Mouse (Mus musculus) ES-Bruce4 (cell line): ENCODE data around the gene Agpat3. TPM values are rescaled to one million over a fixed set of nuclear protein-coding genes. Genes with fewer than 3 reads are reported as not detected.

Experiments
- H3K27ac ChIP-seq: 2 replicates; pipeline ENCODE4 v1.5.1; 2012; ENCODE audit warnings: low read length, inconsistent platforms; ENCODE audit not compliant: insufficient read depth
- H3K27me3 ChIP-seq: 2 replicates; pipeline ENCODE4 v1.6.1; 2012; ENCODE audit warnings: mild to moderate bottlenecking, low read length, inconsistent platforms; ENCODE audit not compliant: control insufficient read depth, poor library complexity, insufficient read depth, severe bottlenecking
- H3K36me3 ChIP-seq: 2 replicates; pipeline ENCODE4 v1.6.1; 2012; ENCODE audit warnings: inconsistent platforms, mild to moderate bottlenecking, low read length, moderate library complexity; ENCODE audit not compliant: control insufficient read depth, poor library complexity, insufficient read depth, severe bottlenecking
- H3K4me1 ChIP-seq: one replicate; pipeline ENCODE4 v1.8.1; 2011; ENCODE audit warnings: low read length; ENCODE audit not compliant: control insufficient read depth, insufficient read depth
- H3K4me3 ChIP-seq: 2 replicates; pipeline ENCODE4 v1.5.1; 2011; ENCODE audit warnings: low read depth, mild to moderate bottlenecking, low read length
- H3K9ac ChIP-seq: 2 replicates; pipeline ENCODE4 v1.6.1; 2012; ENCODE audit warnings: low read depth, mild to moderate bottlenecking, inconsistent platforms; ENCODE audit not compliant: poor library complexity, severe bottlenecking
- H3K9me3 ChIP-seq: replicated peaks from 2 replicates; pipeline ENCODE4 v1.6.1; 2012; ENCODE audit warnings: mild to moderate bottlenecking, low read length, inconsistent platforms; ENCODE audit not compliant: control insufficient read depth, poor library complexity, insufficient read depth, severe bottlenecking
- CTCF ChIP-seq: IDR thresholded peaks from one replicate; pipeline ENCODE4 v1.8.1; 2011; ENCODE audit warnings: low read depth, low read length
- EP300 ChIP-seq: IDR thresholded peaks from 2 replicates; pipeline ENCODE4 v1.6.1; 2011; ENCODE audit warnings: low read depth, low read length; ENCODE audit not compliant: insufficient read depth
- POLR2A ChIP-seq: IDR thresholded peaks from one replicate; pipeline ENCODE4 v1.8.1; 2011; ENCODE audit warnings: low read length; ENCODE audit not compliant: insufficient read depth
- polyA plus RNA-seq: library from polyadenylated mRNA; stranded (reverse); fragments of >200 nt; gene quantifications from 2 replicates; pipeline ENCODE4 v1.2.4, GENCODE M21; 2011; ENCODE audit warnings: low read depth; ENCODE audit not compliant: missing spikeins, insufficient read depth, insufficient read length

The Agpat3 gene
- polyA plus RNA-seq, 1 experiment: 56.0 TPM

DNA sequence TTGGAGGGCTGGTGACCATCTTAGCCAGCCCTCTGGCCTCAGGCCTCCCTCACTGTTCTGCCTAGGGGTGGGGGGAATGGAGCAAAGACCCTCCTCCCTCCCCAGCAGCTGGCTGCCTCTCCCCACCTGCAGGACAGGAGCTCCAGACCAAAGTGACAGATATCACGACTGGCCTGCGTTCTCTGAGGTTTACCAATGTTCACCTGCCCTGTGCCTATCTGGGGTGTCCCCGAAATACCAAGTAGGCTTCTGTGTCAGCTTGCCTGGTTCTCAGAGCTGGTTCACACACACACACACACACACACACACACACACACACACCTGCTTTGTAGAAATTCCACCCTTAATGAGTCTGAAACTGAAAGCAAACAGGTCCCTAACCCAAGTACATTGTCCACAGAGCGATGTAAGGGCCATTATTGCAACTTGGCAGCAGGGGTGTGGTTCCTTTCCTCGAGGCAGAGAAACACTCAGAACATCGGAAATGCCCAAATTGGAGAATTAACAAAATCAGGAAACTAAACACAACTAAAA, 94.1 kb downstream of the Agpat3 start:
- Histone ChIP-seq H3K27ac (no peak overlapping the region), H3K27me3 (no peaks in the 10 kb centered on the region), H3K9me3 (no peaks in the 10 kb centered on the region), H3K4me1 (peaks cover 10% of the 10 kb centered on the region), H3K4me3 (no peak overlapping the region), H3K9ac (no peak overlapping the region), H3K36me3 (no peaks in the 10 kb centered on the region)
- TF ChIP-seq CTCF: no peak
- TF ChIP-seq POLR2A: no peak
- no peak for TF ChIP-seq EP300

DNA sequence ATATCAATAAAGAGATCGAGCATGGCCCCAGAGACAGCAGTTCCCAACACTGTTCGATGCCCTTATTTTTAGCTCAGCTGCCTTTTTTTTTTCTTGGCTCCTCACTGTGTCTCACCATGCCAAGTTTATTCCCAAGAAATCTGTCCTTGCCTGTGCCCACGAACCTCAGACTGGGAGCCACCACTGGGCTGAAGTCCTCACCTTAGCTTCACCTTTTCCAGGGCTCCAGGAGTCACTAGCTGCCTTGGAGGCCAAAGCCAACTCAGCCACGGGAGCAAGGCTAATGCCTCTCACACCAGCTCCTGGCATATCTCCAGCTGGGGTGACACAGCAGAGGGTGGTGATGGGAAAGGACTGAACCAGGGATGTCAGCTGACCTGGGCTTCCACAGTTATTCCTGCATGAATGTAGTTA, 96.6 kb downstream of the Agpat3 start:
- Histone ChIP-seq H3K27me3 (no peaks in the 10 kb centered on the region), H3K27ac (no peak overlapping the region), H3K9me3 (no peaks in the 10 kb centered on the region), H3K36me3 (no peaks in the 10 kb centered on the region), H3K9ac (no peak overlapping the region), H3K4me1 (peaks cover 8% of the 10 kb centered on the region), H3K4me3 (no peak overlapping the region)
- no peak for TF ChIP-seq POLR2A
- no peak for TF ChIP-seq EP300
- no peak for TF ChIP-seq CTCF

DNA sequence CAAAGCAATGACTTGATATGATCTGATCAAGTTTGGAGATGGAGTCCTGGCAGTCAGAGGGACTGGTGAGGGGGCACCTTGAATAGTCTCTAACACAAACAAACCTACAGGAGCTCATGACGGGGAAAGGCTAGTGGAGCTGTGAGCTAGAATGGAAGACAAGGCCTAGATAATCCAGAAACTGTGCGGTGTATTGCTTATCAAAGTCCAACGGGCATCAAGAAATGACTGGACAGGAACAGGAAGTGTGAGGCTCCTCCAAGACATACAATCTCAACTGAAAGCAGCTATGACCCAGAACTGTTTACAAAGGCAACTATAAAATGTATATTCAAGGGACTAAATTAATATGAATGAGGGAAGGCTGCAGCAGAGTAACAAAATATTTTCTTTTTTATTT, 105.1 kb downstream of the Agpat3 start:
- Histone ChIP-seq H3K9ac (no peak overlapping the region), H3K36me3 (no peaks in the 10 kb centered on the region), H3K4me3 (no peak overlapping the region), H3K27me3 (no peaks in the 10 kb centered on the region), H3K4me1 (no peaks in the 10 kb centered on the region), H3K9me3 (no peaks in the 10 kb centered on the region), H3K27ac (no peak overlapping the region)
- TF ChIP-seq EP300 (no peak), POLR2A (no peak), CTCF (no peak)

DNA sequence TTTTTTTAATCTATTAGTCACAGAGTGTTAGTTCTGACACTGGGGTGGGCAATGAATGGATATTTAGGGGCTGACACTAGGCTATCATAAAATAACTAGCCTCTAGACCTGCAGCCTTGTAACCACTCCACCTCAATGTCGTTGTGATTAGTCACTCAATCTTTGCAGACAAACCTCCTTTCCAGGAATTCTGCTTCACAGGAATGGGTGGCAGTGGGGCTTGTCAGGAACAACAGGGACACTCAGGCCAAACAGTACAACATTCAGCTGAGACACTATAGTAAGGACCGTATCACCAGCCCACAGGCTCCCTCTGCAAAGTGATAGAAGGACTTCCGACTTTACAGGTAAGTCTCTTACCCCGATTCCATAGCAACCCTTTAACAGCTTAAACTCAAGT, 105.6 kb downstream of the Agpat3 start:
- no peak for TF ChIP-seq POLR2A
- no peak for TF ChIP-seq CTCF
- Histone ChIP-seq H3K27me3 (no peaks in the 10 kb centered on the region), H3K9me3 (no peaks in the 10 kb centered on the region), H3K9ac (no peak overlapping the region), H3K4me3 (no peak overlapping the region), H3K36me3 (no peaks in the 10 kb centered on the region), H3K4me1 (no peaks in the 10 kb centered on the region), H3K27ac (no peak overlapping the region)

DNA sequence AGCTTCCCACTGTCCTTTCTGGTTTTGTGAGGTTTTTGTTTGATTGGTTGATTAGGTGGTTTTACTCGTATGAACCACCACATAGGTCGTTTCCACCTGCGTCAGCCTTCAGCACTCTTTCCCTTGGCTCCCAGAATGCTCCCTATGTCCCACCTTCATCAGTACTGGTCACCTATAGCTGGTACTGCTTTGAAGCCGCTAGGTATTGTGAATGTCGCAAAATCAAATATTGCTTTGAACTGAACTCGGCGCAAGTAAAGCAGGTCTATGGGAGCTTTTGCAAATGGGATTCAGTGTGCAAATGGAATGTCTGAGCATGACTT, 107.1 kb downstream of the Agpat3 start:
- Histone ChIP-seq H3K27me3 (no peaks in the 10 kb centered on the region), H3K9me3 (no peaks in the 10 kb centered on the region), H3K27ac (no peak overlapping the region), H3K36me3 (no peaks in the 10 kb centered on the region), H3K9ac (0 out of 2 replicates have a peak overlapping the region, but pooled peaks have one; percentile 84), H3K4me3 (peak overlapping the region; percentile 82), H3K4me1 (no peaks in the 10 kb centered on the region)
- TF ChIP-seq CTCF (no peak), POLR2A (no peak), EP300 (no peak)

DNA sequence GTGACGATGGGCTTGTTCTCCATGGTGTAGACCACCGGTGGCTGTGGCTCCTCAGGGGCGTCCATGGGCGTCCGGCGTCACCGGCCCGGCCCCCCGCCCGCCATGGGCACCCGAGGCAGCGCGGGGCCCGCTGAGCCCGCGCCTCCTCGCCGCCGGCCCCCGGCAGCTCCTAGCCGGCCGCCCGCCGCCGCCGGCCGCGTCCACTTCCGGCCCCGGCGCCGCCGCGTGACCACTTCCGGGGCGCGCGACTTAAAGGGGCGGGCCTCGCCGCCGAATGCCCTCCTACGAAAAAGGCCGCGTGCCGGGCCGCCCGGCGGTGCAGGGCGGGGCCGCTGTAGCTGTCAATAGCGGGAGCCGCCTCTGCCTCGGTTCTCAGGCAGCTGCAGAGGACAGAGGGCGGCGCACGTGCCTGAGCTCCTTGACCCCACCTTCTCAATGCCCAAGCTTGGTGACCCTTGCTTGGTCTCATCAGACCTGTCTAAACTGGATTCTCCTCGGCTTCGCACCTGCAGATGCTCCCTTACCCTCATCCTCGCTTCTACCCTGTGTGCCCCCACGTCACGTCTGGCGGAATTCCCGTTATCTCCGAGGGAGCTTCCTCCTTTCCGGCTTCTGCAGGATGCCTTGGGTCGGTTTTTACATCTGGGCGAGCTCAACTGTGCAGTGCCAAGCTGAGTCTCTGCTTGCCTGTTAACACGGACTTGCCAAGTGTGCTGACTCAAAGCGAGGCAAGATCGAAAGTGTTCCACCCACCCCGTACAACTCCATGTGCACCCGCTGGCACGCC, 107.7 kb downstream of the Agpat3 start, which contains the start of gene Trappc10:
Gene Trappc10, minus strand, starts transcription at position 204 of the 787 bp plus-strand sequence.
- Histone ChIP-seq H3K9ac (peak within 1 kb of the TSS; percentile 84), H3K27me3 (no peaks in the 10 kb centered on the region), H3K4me3 (peak within 1 kb of the TSS; percentile 82), H3K4me1 (no peaks in the 10 kb centered on the region), H3K9me3 (no peaks in the 10 kb centered on the region), H3K27ac (no peak within 1 kb of the TSS), H3K36me3 (no peaks in the 10 kb centered on the region)
- TF ChIP-seq EP300 (peak; percentile 12; the same call in 1 of the 2 replicates), POLR2A (no peak)
